Mouse (Mus musculus) liver, embryonic 14.5 days (tissue): Measurements from ENCODE around the gene Fbxo3. TPM values are rescaled to one million over a fixed set of nuclear protein-coding genes. Genes with fewer than 3 reads are reported as not detected.
"Not testable (repeated sequence)": the region's sequence is repeated elsewhere in the genome, so short reads cannot be mapped to it uniquely, and the experiment has no call there.

ENCODE experiments used
- ATAC-seq: fragments of 200-750 bp; cut with Nextera tagmentation; 2 replicates; pipeline ENCODE4 v1.8.0; 2017; ENCODE audit warnings: moderate number of reproducible peaks, mild to moderate bottlenecking, moderate library complexity; ENCODE audit not compliant: insufficient read depth
- DNase-seq, 3 experiments: peaks; one replicate each; pipeline ENCODE4 v3.0.0-alpha.2; 2012 to 2013; ENCODE audit warnings: low read depth in 3 of 3, low spot score in 3 of 3
- H3K27ac ChIP-seq: fragments of 300-500 bp; sonication (generic); 2 replicates; pipeline ENCODE4 v1.5.1; 2014; ENCODE audit warnings: moderate library complexity, mild to moderate bottlenecking, control low read depth, inconsistent platforms
- H3K27me3 ChIP-seq: fragments of 300-500 bp; sonication (generic); 2 replicates; pipeline ENCODE4 v1.6.1; 2014; ENCODE audit warnings: mild to moderate bottlenecking, low read length, moderate library complexity; ENCODE audit not compliant: control insufficient read depth, insufficient read depth
- H3K36me3 ChIP-seq: fragments of 300-500 bp; sonication (generic); replicated peaks from 2 replicates; pipeline ENCODE4 v1.6.1; 2014; ENCODE audit warnings: low read depth; ENCODE audit not compliant: control insufficient read depth, insufficient read depth
- H3K4me1 ChIP-seq, 2 experiments: fragments of 200-500 bp in 1 of 2; fragments of 300-500 bp in 1 of 2; sonication (generic) in 1 of 2; replicated peaks; 2 replicates each; pipeline ENCODE4 v1.6.1; 2012 to 2014; ENCODE audit warnings: antibody characterized with exemption in 1 of 2, inconsistent platforms in 1 of 2, low read length in 1 of 2; ENCODE audit not compliant: control insufficient read depth in 2 of 2, insufficient read depth in 2 of 2
- H3K4me2 ChIP-seq: fragments of 300-500 bp; sonication (generic); 2 replicates; pipeline ENCODE4 v1.6.1; 2014; ENCODE audit warnings: low read depth, mild to moderate bottlenecking, control low read depth, moderate library complexity
- H3K4me3 ChIP-seq, 2 experiments: fragments of 200-500 bp in 1 of 2; fragments of 300-500 bp in 1 of 2; sonication (generic) in 1 of 2; 2 replicates each; pipeline ENCODE4 v1.5.1; 2012 to 2014; ENCODE audit warnings: low read depth in 2 of 2, low read length in 2 of 2, mild to moderate bottlenecking in 2 of 2, control low read depth in 1 of 2, inconsistent platforms in 1 of 2, moderate library complexity in 1 of 2; ENCODE audit not compliant: insufficient read depth in 1 of 2
- H3K9ac ChIP-seq: fragments of 300-500 bp; sonication (generic); replicated peaks from 2 replicates; pipeline ENCODE4 v1.6.1; 2014; ENCODE audit warnings: mild to moderate bottlenecking, control low read depth, moderate library complexity
- H3K9me3 ChIP-seq: fragments of 300-500 bp; sonication (generic); 2 replicates; pipeline ENCODE4 v1.6.1; 2016; ENCODE audit warnings: low read length, mixed read lengths; ENCODE audit not compliant: control insufficient read depth
- CTCF ChIP-seq: IDR thresholded peaks from 2 replicates; pipeline ENCODE4 v1.5.1; 2016; ENCODE audit warnings: antibody characterized with exemption, low read depth, control low read depth
- EP300 ChIP-seq: IDR thresholded peaks from 2 replicates; pipeline ENCODE4 v1.6.1; 2016; ENCODE audit warnings: antibody characterized with exemption, low read depth
- WGBS: fragments of 180-500 bp; shearing (Covaris S2); extraction: QIAGEN DNeasy Blood & Tissue Kit; methylation state at CpG from one replicate; pipeline ENCODE4 v1.1.7; 2014; ENCODE audit not compliant: insufficient replicate concordance; 5-methylcytosine and 5-hydroxymethylcytosine counted together
- polyA plus RNA-seq, 2 experiments: library from polyadenylated mRNA; depleted of rRNA in 1 of 2; stranded (reverse) in 1 of 2; unstranded in 1 of 2; fragments of >200 nt; fragmentation: Nextera tagmentation in 1 of 2; extraction: Ambion mirVana in 1 of 2; gene quantifications; 2 replicates each; pipeline versions ENCODE4 v1.2.1 to v1.2.3; 2012 to 2014

Gene Fbxo3
- polyA plus RNA-seq, 2 experiments = 28.7 to 45.9 TPM

- 10% methylated on average over 13 of the region's 13 CpGs for WGBS
- Histone ChIP-seq H3K36me3 (no peaks in the 10 kb centered on the region), H3K9me3 (no peaks in the 10 kb centered on the region), H3K27me3 (no peaks in the 10 kb centered on the region), H3K27ac (peak within 1 kb of the TSS; percentile 75), H3K4me1 (peaks cover 14 to 30% of the 10 kb centered on the region in 2 experiments), H3K4me2 (peak within 1 kb of the TSS; percentile 72), H3K4me3 (peak within 1 kb of the TSS; percentile 58 to 98), H3K9ac (peak within 1 kb of the TSS; percentile 60)
- ATAC-seq = peak; percentile 95
- DNase-seq = peak in 1 of 3 experiments; percentile 74
- TF ChIP-seq EP300 (no peak), CTCF (peak; percentile 32; the same call in 1 of the 2 replicates)
Observed at GRCm38 (mm10) chr2:104069704-104070185, 42.2 kb downstream of the Fbxo3 start, which contains the start of gene Cd59b. TSS of gene Cd59b (plus strand) at chr2:104069849.

GRCm38 (mm10) chr2:104078285-104078684 lies 50.8 kb downstream of the Fbxo3 start:
- Histone ChIP-seq H3K4me1 (peaks cover 18 to 34% of the 10 kb centered on the region in 2 experiments), H3K4me2 (peak overlapping the region; percentile 63), H3K4me3 (peak overlapping the region; percentile 32 to 34; a peak in 3 of 4 replicates), H3K27ac (peak overlapping the region; percentile 86), H3K9ac (peak overlapping the region; percentile 40)
- not testable (repeated sequence) for H3K9me3 ChIP-seq, H3K27me3 ChIP-seq, H3K36me3 ChIP-seq
- ATAC-seq = peak; percentile 99
- TF ChIP-seq EP300 = peak; percentile 88
- DNase-seq = peak; percentile 54 to 64 (median 57)
- 8% methylated on average over 5 of the region's 5 CpGs for WGBS

GRCm38 (mm10) chr2:104081436-104082050 lies 54.0 kb downstream of the Fbxo3 start:
- peaks cover 18 to 34% of the 10 kb centered on the region in 2 experiments for H3K4me1 ChIP-seq
- H3K36me3 ChIP-seq, H3K9ac ChIP-seq, H3K4me3 ChIP-seq, DNase-seq, H3K27me3 ChIP-seq, ATAC-seq, H3K9me3 ChIP-seq, H3K4me2 ChIP-seq, H3K27ac ChIP-seq: not testable (repeated sequence)
- WGBS = no CpG with 5 or more reads among the region's 1 CpGs

- no peak overlapping the region for H3K4me3 ChIP-seq
- H3K9me3 ChIP-seq = no peaks in the 10 kb centered on the region
- no peak for DNase-seq
- no peak overlapping the region for H3K27ac ChIP-seq
- no peak overlapping the region for H3K9ac ChIP-seq
- H3K4me2 ChIP-seq = no peak overlapping the region
- TF ChIP-seq EP300 (no peak), CTCF (no peak)
- H3K4me1 ChIP-seq = peaks cover 18 to 36% of the 10 kb centered on the region in 2 experiments
- no peaks in the 10 kb centered on the region for H3K27me3 ChIP-seq
- no peak for ATAC-seq
- no peaks in the 10 kb centered on the region for H3K36me3 ChIP-seq
Observed at GRCm38 (mm10) chr2:104082474-104082873, 55.0 kb downstream of the Fbxo3 start.

- H3K27me3 ChIP-seq, DNase-seq, H3K4me2 ChIP-seq, H3K36me3 ChIP-seq, H3K9ac ChIP-seq, H3K9me3 ChIP-seq, H3K27ac ChIP-seq, H3K4me3 ChIP-seq: not testable (repeated sequence)
- ATAC-seq = peak; percentile 14; the same call in 1 of the 2 replicates
- H3K4me1 ChIP-seq = peaks cover 13 to 23% of the 10 kb centered on the region in 2 experiments
Observed at GRCm38 (mm10) chr2:104084027-104084426, 56.5 kb downstream of the Fbxo3 start.
